Mouse (Mus musculus) cerebellum, postnatal 10 days (tissue): ENCODE results near the gene Brdt.
A peak's percentile ranks its signal among the peaks of the same experiment; 100 is the strongest.

Source experiments
- DNase-seq, 2 experiments: peaks; one replicate each; pipeline ENCODE4 v3.0.0; 2021; ENCODE audit warnings: mixed read lengths in 2 of 2

Gene Brdt

DNA sequence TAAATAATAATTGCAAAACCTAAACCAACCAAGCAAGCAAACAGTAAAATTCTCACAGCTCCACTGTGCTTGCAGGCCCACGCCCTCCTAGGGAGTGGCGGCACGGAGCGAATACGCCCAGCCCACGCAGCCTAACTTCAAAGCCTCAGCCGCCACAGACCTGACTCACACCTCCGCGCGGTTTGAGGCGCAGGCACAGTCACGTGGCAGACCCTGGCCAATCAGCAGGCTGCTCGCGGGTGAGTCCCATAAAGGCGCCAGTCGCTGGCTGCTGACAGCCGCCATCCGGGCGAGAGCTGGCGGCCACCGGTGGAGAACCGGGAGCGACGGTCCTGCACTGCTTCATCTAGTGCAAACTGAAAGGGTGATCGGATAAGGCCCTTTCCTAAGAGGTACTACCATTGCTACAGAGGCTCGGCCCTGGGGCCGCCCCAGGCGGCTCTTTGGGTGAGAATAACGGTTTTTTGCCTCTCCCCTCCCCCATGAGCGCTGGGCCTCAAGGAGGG lies at the start of gene Brdt:
Gene Brdt, plus strand, starts transcription at position 244 of the 506 bp plus-strand sequence.
- DNase-seq: no peak

DNA sequence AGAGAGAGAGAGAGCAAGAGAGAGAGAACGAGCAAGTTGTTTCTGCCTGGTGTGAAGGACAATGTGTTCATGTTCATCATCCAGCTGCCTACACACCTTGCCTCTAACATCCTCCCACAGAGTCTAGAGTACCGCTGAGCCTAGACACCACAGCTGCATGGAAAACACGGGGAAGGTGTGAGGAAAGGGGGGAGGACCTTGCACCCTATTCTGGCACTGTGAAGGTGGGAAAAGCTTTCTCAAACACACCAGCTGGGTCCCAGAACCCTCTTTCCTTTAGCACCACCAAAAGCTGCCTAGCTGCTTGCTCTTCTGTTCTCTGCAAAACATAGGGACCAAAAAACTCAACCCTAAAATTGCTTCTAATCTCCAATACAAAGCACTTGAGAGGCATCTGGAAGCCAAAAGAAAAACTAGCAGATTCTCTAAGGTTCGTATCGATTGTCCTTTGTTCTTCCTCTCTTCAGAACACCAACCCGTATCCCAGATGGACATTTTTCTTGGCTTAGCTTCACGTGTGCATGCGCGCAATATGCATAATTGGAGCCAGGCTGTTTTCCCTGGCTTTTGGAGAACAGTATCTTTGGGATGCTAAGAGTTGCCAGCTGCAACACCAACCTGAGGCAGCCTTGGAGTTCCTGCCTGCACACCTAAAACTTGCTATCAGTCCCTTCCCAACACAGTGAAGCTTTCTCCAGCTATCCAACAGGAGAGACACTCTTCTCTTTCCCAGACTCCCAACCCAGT lies 48.2 kb upstream of the Brdt start:
- peak; percentile 56 to 58 for DNase-seq

DNA sequence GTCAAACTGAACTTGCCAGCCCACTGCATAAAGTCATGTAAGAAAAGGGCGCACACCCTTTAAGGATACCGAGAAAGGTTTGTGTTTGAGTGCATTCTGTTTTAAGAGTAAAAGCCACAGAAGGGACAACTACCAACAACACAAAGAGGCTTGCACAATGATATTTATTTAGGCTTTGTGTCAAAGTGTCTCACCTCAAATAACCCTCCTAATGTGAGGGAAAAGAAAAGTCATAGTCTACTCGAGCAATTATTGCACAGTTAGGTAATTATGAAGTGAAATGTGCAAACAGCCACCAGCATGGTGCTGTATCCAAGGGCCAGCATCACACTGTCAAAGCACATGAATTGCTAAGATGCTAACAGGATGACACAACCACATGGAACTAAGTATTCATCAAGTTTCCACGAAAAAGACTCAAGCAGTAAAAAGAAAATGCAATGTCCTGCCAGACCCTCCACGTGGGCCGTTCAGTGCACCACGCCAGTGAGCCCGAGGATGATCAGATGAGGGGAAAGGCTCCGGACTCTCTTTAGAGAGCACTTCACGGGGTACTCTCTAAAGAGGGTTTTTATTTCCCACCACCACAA lies 46.9 kb upstream of the Brdt start:
- no peak for DNase-seq

DNA sequence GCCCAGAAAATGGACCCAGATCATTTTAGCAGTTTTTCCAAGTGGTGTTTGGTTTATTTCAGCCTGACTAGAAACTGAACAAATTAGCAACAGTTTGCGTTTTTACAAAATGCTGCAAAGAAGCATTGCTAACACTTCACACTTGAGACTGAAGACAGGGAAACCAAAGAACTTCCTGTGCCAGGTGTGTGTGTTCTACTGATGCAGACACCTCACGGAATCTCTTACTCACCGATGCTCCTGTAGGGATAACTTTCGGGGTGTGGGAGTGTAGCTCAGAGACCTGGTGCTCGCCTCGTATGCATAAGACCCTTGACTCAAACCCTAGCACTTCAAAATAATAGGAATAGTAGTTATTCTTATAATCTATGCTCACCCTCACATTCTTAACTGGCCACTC lies 45.4 kb upstream of the Brdt start:
- DNase-seq: no peak

DNA sequence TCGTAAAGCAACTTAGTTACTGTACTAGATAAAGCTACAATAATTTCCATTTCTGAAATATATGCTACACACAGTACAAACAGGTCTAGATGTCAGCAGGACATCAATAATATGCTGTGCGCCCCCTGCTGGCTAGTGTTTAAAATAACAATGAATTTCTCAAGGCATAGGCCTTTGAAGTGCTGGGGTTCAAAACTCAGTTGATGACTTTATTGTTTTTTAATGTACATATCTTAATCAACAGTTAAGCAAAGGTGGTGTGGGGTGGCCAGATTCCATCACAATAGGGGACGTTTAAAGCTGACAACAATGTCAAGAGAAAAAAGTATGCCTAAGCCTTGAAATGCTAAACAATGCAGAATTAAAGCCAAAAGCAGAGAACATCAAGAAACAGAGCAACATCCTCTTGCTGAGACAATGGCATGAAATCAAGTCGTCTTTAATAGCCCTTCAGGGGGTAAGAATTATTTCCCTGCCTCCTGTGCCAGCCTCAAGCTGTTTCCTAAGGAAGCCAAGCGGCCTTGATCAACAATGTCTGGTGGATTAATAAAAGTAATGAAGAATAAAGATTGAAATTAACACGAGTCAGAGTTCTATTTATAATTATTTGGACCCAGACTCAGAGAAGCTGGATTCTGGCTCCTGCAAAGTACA lies 43.6 kb upstream of the Brdt start:
- DNase-seq: peak; percentile 85 to 87

DNA sequence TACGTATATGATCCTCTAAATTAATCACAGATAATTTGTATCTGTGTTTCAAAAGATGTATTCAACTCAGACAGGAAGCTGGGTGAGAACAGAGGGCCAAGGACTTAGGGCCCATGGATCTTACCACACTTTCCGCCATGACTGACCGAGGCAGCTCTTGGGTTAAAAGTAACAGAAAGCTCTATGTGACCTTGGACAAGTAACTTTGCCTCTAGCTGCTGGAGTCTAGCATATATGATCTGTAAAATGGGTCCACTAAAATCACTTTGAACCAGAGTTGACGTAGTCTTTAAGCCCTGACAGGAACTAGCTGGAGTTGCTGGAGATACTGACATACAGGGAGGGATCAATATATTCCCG lies 43.1 kb upstream of the Brdt start:
- DNase-seq: peak in 1 of 2 experiments; percentile 17

DNA sequence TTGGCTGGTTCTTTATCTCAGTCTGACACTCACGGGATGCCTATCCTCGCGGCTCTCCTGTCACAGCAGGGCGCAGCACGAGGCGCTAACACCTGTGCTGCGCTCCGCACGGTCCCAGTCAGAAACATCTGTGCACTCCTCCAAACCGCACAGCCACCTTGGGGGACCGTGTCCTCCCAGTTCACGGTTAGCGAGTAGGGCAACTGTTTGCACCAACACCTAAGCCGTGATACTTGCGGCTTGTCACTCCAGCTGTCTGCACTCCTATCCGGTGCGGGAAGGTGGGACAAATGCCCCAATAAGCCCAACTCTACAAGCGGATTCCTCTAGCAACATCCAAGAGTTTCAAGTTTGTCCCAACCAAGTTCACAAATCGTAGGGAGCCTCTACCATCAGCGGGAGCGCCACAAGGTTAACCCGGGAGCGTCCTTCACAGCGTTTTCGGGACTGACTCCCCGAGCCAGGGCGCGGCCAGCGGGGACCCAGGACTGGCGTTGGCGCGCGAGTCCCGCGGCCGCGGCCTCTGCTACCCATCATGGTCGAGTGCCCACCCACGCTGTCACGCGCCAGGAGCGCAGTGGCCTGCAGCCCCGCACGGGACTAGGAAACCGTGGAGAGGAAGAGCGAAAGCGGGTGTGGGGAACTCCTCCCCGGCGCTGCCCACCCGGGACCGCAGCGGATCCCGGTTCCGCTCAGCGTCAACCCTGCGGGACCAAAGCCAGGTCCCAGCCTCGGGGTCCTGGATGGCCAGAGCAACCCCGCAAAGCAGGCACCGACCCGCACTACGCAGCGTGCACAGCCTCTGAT lies 42.3 kb upstream of the Brdt start:
- peak; percentile 69 to 73 for DNase-seq

DNA sequence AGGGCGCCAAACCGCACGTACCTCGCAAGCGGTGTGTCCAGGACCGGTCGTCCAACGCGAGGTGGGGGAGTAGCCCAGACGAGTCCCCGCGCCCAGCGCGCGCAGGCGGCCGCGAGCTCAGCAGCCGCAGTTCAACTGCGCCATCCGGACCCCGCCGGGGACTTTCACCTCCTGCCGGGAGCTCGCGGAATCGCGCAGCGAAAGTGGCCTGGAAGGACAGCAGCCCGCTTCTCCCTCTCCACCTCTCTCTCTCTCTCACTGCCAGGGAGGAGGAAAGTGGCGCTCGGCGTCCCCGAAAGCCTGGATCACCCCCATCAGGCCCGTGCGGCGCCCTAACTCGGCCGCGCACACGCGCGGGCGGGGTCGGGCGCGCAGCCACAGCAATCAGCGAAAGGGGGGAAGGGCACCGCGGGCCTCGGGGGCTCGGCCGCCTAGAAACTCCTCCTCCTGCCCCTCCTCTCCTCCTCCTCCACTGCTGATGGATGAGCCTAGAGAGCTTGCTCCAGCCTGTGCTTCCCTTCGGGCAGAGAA lies 41.7 kb upstream of the Brdt start, which contains the start of gene Tgfbr3:
Gene Tgfbr3, minus strand, starts transcription at position 396 of the 531 bp plus-strand sequence.
- DNase-seq: peak; percentile 94 to 95

DNA sequence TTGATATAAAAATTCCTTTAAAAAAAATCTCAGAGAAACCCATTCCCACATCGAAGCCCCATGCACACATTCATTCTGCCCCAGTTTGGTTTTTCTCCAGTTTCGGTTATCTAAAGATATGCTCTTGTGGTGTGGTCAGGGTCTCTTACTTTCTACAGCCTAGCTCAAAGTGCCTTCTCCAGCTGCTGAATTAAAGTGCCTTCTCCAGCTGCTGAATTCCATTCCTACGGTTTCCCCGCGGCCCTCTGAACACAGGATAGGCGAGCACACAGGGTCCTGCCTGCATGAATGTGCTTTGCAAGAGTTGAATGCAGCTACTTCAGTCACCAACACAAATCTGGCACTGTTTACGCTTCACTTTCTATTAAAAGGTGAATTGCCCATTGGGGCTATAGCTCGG lies 41.0 kb upstream of the Brdt start:
- no peak for DNase-seq

DNA sequence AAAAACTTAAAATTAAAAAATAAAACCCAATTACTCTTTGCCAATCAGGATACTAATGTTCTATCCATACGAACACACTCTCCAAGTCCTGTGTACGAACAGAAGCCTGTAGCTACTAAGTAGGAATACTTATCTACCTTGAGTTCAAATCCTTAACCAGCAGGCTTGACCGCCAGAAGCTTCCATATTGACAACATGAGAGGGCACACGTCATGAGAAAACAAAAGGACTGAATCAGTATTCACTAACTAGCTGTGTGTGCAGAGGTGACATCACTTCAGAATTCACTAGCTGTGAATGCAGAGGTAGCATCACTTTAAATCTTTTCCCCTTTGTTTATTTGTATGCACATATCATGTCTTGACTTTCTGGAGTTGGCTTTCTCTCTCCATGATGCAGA lies 36.9 kb upstream of the Brdt start:
- DNase-seq: no peak

DNA sequence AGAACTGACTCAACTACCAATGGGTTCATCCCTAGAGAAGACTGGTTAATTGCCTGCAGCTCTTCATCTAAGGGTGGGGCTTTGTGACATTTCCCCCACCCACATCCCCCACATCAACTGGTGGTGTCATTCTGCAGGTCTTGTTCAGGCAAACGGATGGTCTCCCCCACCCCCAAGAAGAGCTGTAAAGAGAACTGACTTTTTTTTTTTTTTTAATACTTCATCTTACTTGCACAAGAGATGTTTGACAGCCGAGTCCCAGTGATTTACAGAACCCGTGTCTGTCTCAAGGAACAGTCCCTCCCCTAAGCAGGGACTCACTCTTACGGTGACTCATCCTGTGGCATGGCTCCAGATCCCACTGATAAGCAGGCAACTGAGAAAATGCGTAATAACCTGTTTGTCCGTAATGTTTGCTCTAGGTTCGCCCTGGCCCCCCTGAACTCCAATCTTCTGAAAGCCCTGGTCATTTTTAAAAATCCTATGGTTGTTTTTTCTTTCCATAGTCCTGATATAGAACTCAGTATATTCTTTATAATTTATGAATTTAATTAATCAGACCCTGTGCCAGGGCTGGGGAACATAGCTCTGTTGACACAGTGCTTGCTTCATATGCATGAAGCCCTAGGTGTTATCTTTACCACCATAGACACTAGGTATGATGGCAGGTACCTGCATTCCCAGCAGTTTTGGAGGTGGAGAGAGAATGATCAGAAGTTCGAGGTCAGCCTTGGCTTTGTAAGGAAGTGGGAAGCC lies 35.7 kb upstream of the Brdt start:
- peak; percentile 85 to 86 for DNase-seq

DNA sequence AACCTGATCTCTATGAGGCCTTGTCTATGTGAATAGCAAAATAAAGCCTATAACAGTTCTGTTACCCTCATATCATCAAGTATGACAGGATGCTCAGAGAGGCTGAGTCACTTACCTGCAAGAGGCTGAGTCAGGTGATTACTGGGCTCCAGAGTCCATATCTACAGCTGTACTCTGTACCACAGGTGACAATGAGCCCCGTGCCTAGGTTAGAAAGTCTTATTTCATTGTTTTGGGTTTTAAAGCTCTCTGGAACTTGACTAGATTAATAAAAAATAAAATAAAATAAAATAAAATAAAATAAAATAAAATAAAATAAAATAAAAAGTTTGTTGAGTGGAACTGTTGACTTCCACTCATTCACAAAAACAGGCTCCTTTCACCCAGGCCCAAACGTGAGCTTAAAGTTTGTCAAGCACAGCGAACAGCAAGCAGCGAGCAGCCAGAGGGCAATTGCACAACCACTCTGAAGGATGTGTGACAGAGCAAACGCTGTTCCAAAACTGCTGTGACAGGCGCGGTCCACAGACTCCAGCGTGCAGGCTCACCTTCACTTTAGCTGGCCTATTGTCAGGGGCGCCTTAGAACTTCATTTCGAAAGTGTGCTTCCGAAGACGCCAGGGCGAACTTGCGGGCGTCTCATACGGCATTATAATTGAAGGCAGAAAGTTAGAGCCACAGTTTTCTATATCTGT lies 35.0 kb upstream of the Brdt start:
- peak in 1 of 2 experiments; percentile 23 for DNase-seq

DNA sequence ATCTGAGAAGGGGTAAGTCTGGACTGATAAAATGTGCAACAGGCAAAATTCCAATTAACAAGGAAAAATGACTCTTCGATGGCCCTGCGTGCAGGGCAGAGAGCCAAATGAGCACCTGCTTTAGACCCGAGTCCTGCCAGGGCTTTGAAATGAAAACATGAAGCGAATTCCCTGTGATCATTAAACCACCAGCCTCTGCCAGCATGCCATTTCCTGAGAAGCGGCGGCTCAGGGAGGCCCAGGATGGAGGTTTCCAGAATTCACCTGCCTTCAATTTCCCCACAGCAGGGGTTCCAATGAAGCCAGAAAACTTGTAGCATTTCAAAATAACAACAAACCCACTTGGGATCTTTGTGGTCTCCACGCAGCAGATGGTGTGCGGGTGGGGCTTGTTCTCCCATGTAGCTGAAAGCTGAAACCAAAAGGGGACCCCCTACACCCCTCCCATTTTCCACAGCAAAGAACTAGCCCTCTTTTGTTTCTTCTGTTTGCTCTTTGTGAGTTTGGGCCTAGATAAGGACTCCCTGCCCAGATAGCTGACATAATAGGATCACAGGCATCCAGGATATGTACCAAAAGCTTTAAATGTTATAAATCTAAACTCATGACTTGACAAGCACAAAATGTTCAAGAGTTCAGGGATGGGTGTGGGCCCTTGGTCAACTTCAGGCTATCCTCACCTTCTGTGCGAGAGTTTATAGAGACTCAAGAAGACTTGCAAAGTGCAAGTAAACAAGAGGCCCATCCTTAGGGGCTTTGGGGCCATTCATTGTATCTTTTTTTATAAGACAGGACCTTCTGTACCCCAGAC lies 34.2 kb upstream of the Brdt start:
- peak; percentile 83 to 86 for DNase-seq

DNA sequence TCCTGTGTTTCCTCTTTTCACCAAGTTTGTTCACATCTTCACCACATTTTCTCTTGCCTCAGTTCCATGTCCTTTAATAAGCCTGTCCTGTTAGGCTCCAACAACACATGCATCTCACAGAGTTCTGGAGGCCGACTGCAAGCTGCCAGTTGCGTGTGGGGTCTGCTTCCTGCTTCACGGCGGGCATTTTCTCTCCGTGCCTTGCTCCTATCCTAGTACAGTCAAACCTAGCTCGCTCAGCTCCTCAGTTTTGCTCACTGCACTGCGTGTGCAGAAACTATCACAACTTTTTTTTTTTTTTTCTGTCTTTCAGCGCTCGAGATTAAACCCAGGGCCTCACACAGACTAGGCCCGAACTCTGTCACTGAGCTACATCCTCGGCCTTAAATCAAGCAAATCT lies 32.1 kb upstream of the Brdt start:
- no peak for DNase-seq

DNA sequence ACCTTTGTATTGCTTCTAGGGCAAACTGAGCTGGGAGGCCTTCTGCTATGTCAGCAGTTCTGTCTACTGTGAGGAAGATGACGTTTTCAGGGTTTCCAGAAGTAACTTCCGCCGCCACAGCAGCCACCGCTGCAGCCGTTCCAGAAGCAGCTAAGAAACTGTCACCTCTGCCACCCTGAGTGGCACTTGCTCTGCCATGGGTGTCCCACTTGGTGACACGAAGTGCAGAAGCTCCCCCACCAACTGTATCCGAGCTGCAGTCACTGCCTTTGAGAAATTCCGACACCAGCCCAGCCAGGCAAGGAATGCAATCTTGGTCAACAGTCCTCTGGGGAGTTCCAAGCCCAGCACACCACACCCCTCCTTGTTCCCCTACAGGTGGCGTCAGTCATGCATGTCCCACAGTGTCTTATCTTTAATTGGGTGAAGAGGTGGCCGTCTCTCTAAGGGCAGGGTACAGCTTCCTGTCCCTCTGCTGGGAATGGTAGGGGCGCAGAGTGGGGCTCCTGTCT lies 27.6 kb upstream of the Brdt start:
- DNase-seq: no peak

DNA sequence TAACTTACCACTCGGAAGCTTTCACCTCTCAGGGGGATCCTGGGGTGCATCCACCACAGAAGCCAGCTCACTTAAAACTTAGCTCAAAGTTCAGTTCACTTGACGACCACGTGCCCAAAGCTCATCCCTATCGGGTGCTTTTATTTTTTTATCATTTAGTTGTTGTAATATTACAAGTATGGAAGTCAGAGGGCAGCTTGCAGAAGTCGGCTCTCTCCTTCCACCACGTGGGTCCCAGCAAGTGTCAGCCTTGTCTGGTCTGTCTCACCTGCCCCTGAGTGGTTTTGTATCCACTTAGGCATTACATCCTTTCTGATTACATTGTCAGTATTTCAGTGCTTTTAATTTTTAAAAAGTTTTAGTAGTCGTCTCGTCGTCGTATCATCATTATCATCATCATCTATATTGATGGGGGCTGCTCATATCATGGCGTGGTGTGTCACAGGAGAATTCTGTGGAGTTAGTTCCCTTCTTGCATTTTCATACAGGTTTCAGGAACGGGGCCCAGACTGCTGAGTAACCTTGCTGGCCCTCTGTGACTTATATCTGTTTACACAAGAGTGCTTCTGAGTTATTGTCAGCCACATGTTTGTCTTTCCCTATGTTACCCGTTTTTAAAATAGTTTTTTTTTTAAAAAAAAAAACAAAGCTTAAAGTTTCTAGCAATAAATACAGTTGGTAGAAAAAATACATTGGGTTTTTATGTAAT lies 26.7 kb upstream of the Brdt start:
- DNase-seq: no peak

DNA sequence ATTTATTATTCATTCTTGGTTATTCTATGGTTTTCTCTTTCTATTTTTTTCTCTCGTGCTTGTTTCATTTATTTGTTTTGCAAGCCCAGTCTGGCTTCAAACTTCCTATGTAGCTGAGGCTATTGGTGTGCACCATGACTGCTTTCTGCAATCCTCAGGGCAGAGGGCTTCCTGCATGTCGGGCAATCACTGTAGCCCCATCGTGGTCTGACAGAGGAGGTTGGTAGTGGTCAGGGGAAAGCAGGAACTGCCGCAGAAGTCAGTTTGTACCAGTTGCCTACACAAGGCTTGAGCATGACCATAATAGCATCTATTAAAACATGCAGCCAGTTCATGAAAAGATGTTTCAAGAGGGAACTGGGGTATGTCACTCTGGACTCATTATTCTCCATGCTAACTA lies 23.5 kb upstream of the Brdt start:
- no peak for DNase-seq

DNA sequence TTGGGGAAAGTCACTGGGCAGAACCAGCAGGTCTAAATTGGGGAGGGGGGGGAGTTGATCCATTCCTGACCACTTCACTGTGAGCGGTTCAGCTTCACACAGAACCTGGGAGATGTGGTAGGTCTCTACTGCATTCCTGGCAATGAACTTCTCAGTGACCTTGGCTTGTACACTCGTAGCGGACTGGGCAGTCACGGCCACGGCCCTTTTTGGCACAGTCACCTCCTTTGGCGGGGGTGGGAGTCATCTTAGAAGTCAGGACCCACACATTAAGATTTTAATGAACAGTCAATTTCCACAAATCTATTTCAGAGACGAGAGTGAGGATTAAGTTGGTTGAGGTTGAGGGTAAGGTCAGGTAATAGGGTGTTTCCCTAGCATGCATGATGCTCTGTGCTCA lies 13.8 kb upstream of the Brdt start:
- no peak for DNase-seq

DNA sequence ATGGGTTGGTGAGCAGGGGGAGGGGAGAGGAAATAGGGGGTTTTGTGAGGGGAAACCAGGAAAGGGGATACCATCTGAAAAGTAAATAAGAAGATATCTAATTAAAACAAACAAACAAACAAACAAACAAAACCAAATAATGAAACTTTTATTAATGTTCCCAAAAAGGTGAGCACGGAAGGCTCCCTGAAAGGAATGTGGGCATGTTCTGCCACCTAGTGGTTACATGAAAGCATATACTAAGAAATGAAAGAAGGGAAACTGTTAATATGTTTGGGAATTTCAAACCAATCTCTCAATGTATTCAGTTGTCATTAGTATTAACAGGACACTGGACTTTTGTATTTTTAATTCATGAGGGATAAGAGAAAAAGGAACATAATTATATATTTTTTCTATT lies 10.3 kb upstream of the Brdt start:
- DNase-seq: peak; percentile 67 to 76

DNA sequence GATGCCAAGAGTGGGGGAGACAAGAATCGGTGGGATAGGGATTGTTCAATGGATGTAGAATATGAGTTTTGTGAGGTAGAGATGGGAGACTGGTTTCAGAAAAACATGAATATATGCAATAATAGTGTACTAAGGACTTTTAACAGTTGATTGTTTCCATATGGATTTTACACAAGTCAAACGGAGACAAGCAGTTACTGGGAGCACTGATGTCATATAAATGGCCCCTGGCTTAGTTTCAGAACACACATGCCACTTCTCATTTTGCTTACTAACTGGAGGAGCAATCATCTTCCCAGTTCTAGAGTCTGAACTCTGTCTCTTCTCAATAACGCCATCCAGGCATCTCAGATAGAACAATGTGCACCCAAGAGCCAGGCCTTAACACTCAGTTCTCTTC lies 9.4 kb downstream of the Brdt start:
- no peak for DNase-seq
